Mouse (Mus musculus) thymus, adult 18-20 months (tissue): ENCODE measurements around the gene Mtr.

Experiments
- DNase-seq, 2 experiments: peaks; one replicate each; pipeline ENCODE4 v3.0.0; 2022; ENCODE audit warnings: mixed read lengths in 2 of 2

Mtr gene

GRCm38 (mm10) chr13:12257391-12258380 is at the start of gene Mtr:
TSS of gene Mtr (minus strand) at chr13:12258113.
- DNase-seq, result peak; percentile 92 to 93

DNA sequence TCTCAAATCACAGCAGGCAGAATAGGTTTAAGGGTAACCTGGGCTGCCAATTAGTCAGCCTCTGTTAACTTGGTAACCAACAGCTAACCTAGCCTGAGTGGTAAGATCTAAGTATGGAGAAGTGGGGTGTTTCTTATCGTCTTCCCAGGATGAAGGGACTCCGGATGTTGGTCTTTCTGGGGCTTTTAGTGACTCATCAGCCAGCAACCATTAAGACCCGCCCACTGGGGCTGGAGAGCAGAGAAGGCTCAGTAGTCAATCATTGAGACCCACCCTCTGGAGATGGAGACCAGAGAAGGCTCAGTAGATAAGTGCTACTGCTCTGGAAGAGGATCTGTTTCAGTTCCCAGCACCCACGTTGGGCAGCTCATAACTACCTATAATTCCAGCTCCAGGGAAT is 49.4 kb upstream of the Mtr start:
- DNase-seq, result no peak

DNA sequence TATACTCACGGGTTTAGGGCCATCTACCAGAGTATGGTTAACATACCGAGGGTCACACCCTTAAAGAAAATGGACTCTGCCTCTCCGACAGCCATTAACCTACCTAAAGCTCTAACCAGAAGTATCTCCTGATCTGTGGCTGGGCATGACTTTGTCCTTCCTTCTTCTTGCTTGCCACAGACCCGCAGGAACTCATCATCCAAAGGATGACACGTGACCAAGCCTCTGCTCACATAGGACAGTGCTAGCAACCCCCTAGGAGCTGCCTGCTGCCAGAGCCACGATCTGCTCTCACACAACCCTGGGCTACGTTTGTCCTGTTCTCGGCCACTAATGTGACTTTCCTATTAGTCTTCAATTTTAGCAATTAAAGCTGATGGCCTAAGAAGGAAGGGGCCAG is 47.6 kb upstream of the Mtr start:
- DNase-seq, result no peak

- no peak for DNase-seq
These were observed 47.1 kb upstream of the Mtr start for GRCm38 (mm10) chr13:12304991-12305390.

GRCm38 (mm10) chr13:12297777-12298176 is 39.9 kb upstream of the Mtr start:
- DNase-seq, result no peak

DNA sequence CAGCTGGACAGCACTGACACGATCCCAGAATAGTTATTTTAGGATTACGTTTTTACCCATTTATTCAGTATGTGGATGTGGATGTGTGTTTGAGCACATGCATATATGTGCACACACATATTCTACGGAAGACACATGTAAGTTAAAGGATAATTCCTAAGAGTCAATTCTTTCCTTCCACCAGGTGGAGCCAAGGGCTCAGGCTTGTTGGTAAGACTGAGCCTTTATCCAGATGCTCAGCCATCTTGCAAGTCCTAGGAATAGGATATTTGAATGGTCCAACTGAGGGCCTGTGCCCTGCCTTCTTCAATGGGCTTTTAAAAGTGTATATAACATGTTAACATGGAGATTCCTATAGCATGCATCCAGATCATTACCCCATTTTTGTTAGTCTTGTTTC is 38.8 kb upstream of the Mtr start:
- no peak for DNase-seq

GRCm38 (mm10) chr13:12293810-12294209 is 35.9 kb upstream of the Mtr start:
- DNase-seq, result no peak

DNA sequence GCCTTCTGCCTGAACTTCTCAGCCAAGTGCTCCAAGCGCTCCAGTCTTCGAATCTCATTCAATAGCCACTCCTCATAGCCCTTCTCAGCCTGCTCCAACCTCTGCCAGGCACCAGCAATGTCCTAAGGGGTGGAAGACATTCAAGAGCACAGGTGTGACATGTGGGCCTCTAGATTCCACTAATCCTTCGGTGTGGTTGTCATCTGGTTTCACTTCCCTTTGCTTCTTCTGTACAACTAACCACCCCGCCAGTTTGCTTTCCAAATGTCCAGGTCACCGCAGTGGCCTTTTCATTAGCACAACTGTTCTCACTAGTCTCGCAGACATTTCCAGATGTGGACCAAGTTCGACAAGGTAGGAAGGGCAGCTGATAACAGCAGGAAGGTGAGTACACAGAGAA is 32.8 kb upstream of the Mtr start:
- no peak for DNase-seq

- no peak for DNase-seq
These were observed 26.6 kb upstream of the Mtr start for GRCm38 (mm10) chr13:12284528-12284927.

DNA sequence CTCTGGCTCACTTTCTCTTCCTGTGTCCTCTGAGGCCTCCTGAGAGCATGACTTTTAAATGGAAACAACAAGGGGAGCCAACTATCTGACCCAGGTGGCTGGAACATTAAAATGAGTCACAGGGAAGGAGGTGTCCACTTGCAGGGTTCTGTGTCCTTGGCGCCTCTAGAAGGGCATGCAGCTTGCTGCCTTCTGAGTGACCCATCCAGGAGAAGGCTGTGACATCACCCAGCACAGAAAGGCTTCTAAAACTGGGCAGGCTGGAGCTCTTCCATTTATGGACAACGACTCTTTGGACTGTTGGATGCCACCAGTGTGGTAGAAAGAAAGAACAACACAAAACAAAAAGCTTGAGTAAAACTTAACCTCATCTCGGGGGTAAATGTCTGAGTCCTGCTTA is 25.9 kb upstream of the Mtr start:
- DNase-seq, result no peak

DNA sequence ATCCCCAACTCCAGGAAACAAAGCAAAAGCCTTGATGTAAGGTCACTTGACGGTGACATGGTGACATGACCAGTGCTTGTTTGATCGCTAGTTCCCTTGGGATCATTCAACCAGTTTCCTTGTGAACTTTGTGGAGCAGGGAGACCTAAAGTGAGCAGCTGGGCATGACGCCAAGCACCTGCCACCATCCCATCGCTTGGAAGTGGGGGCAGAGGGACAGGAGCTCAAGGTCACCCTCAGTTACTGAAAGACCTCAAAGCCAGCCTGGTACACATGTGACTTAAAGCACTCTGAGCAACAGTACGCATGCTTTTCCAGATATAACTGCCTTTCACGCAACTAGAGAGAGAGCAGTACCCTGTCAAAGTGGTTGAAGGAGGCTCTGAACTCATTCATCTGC is 16.8 kb upstream of the Mtr start:
- DNase-seq, result no peak

- no peak for DNase-seq
These were observed 16.3 kb upstream of the Mtr start for GRCm38 (mm10) chr13:12274220-12274619.

GRCm38 (mm10) chr13:12272953-12273352 is 15.0 kb upstream of the Mtr start:
- no peak for DNase-seq

DNA sequence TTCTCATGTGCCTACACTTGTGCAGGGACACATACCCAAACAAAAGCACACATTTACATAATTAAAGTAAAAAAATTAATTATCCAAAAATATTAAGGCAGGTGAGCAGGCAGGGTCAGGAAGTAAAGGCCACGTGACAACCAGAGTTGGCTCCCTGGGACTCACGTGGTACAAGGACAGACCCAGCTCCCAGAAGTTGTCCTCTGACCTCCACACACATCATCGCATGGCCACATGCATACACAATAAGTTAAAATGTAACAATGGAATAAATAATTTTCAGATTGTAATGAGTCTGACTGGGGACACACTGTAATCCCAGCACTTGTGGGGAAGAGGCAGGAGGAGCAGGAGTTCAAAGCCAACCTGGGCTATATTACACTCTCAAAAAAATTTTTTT is 10.1 kb upstream of the Mtr start:
- no peak for DNase-seq

- no peak for DNase-seq
These were observed 9.2 kb upstream of the Mtr start for GRCm38 (mm10) chr13:12267097-12267496.

DNA sequence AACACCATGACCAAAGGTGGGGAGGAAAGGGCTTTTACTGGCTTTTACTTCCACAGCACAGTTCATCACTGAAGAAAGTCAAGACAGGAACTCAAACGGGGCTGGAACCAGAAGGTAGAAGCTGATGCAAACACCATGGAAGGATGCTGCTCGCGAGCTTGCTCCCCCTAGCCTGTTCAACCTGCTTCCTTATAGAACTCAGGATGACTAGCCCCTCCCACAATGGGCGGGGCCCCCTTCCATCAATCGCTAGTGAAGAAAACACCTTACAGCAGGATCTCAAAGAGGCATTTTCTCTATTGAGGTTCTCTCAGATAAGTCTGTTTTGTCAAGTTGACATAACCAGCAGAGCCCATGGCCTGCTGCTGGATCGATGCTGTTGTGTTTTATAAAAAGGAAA is 6.1 kb upstream of the Mtr start:
- no peak for DNase-seq

- no peak for DNase-seq
These were observed 3.6 kb upstream of the Mtr start for GRCm38 (mm10) chr13:12261505-12261904.

- DNase-seq, result no peak
These were observed 982 bp downstream of the Mtr start for GRCm38 (mm10) chr13:12256871-12257390.

- DNase-seq, result no peak
These were observed 1.8 kb downstream of the Mtr start for GRCm38 (mm10) chr13:12255911-12256705.

DNA sequence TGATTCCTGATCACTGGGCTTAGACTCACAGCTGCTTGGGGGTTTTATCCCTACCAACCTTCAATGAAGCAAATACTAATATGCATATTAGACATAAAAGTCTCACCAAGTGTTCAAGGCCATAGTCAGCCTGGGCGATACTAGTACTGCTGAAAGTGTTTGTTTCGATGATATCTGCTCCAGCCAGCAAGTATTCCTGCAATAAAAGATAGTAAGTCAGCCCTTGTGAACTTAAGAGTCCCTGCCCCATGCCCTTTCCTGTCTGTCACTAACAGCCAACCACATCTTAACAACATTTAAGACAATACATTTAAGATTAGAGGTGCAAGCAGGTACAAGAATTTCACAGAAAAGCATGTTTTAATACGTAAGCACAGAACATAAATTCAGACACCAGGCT is 7.4 kb downstream of the Mtr start:
- no peak for DNase-seq

DNA sequence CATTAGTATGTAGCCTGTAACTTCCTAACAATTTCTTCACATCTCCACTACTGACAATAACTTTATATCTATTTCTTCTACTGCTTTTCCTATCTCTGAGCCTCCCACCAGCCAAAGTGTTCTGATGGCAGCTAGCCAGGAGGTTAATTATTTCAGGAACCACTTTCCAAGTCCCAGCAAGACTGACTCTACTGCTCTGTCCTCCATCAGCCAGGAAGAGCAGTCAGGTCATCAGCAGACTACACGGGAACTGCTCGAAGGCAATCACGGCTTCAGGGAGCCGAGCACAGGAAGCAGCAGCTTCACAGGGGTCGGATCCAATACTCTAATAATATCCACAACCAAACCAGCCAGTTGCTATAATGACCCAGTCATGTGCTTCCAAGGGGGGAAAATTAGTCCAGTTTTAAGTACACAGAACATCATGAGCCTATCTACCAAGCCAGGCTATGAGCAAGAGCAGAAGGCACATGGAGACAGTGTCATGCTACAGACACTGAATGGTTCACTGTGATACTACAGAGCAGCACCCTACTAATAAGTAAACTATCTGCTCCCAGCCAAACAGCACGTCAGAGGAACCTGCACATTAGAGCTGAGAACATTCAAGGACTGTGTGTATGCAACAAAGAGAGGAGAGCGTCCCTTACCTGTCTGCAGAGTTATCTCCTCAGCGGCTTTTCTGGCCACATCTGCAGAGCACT is 8.6 kb downstream of the Mtr start:
- DNase-seq, result no peak

- no peak for DNase-seq
These were observed 12.0 kb downstream of the Mtr start for GRCm38 (mm10) chr13:12245938-12246337.

- DNase-seq, result no peak
These were observed 13.9 kb downstream of the Mtr start for GRCm38 (mm10) chr13:12243991-12244390.
